Mouse (Mus musculus) cerebellum, postnatal 25 days (tissue): ENCODE results near the gene Btbd10.

Source experiments
- DNase-seq, 2 experiments: peaks; one replicate each; pipeline ENCODE4 v3.0.0; 2021; ENCODE audit warnings: mixed read lengths in 2 of 2

Gene Btbd10

DNA sequence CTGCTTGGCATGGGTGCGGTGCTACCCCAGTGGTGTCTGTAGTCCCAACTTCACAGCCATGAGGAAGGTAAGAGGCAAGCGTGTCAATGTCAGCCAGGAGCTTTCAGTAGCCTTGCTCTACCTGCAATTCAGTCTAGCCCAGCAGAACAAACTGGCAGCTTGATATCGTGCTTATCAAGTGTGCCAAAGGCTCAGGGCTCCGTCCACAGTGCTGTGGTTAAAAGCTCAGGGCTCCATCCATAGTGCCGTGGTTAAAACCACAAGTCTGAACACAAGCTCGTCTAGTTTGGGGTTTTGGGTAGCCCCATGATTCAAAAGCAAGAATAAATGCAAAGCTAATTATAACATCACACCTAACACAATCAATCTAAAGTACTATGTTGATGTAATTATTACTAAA, 74.6 kb downstream of the Btbd10 start:
- no peak for DNase-seq

DNA sequence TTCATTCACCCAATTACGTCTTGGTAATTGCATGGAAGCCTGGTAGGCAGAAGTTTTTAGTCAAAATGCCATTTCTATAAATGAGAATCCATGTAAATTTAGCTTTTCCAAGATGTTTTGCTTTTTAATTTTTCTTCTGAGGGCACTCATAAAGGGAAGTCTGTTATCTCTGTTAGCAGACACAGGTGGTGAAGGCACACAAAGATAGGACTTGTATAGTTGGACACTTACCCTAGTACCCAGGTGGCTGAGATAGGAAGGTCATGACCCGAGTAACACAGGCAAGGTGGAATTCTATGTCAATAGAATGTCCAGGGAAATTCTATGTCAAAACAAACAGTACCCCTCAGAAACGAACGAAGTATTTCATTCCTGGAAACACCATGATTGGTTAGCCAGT, 77.0 kb downstream of the Btbd10 start:
- DNase-seq: no peak

DNA sequence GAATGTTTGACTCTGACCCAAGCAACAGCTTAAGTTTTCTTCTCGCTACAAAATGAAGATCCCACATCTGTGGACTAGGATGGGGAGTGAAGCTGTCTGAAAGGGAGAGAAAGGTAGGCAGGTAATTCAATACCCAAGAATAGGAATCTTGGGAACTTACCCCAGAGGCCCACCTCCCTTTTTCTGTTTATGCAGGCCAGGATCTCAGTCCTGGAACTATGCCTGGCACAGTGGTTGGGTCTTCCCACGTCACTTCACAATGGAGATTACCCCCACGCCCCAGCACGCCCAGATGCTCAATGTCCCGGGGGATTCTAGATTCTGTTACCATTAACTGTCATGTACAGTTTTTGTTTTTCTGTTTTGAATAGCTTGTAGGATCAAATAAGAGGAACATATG, 77.5 kb downstream of the Btbd10 start:
- DNase-seq: no peak

DNA sequence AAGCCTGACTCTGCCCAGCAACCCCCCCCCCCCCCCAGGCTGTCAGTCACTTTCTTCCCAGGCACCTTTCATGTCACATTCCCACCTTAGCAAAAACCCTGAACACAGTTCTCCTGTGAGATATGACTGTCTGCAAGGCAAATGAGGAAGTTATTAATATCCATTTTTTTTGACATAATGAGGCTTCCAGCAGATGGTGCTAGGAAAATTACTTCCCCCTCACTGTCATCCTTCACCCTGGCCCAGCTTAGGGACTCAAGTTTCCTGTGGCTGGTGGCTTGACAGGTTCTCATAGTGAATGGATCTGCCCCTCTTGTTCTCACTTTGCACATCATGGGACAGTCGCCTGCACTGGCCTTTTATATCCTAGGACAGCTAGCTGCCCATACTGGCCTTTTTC, 80.0 kb downstream of the Btbd10 start:
- DNase-seq: no peak

DNA sequence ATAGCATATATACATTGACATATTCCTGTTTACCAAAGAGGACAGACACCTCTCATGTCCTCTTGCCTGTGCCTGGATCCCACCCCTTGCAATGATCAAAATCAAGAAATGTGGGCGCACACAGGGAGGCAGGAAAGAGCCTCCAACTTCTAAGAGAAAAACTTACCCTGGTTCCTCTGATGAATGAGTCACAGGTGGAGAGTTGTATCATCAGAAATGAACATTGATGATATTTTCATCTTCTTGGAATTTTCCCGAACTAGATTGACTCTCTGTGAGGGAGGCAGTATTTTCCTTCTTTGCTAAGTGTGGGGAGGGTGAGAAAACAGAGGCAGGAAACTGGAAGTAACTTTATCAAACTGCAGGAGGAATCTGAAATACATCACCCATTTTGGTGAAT, 83.8 kb downstream of the Btbd10 start:
- no peak for DNase-seq

DNA sequence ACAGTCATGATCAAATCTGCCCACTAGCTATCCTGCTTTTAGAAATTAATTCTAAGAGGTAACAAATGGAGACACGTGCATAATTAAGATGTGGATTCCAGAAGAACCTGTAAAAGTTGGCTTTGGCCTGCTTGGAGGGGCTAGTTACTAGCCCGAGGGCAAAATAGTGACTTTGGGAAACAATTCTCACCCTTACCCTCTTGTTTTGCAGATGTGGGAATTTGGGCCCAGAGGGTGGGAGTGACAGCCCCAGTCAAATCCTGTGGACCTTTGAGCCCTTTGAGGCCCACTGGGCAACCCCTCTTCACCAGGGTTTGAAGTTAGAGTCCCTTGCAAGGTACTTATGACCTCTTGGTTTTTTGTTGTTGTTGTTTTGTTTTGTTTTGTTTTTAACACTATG, 89.9 kb downstream of the Btbd10 start:
- DNase-seq: no peak

DNA sequence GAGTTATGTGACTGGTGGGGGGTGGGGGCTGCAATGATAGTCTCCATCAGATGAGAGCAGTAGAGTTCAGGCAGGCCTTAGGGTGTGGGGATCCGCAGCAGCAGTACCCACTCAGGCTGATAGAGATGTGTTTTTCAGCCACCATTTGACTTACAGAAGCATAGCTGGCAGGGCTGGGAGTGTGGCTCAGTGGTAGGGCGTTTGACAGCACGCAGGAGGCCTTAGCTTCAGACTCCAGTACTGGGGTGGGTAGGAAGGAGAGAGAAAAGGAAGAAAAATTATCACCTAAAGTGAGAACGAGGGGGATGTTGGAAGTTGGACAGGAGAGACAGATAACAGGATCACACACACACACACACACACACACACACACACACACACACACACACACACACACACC, 90.7 kb downstream of the Btbd10 start:
- DNase-seq: no peak

DNA sequence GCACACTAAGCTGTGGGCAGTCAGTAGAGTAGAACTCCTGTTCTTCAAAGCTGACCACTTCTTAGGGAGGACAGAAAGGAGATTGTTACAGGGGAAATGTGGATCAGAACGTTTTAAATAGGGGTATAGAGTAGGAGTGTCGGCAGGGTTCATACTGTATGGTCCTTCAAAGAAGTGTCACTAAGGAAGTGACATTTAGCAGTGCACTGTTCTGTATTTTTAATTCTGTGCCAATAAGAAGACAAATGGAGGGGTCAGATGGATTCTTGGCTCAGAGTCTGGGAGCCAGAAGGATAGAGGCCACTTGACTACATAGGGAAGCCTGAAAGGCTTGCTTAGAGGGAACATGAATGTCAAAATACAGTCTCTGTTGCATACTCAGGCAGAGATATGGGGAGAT, 91.9 kb downstream of the Btbd10 start:
- no peak for DNase-seq

DNA sequence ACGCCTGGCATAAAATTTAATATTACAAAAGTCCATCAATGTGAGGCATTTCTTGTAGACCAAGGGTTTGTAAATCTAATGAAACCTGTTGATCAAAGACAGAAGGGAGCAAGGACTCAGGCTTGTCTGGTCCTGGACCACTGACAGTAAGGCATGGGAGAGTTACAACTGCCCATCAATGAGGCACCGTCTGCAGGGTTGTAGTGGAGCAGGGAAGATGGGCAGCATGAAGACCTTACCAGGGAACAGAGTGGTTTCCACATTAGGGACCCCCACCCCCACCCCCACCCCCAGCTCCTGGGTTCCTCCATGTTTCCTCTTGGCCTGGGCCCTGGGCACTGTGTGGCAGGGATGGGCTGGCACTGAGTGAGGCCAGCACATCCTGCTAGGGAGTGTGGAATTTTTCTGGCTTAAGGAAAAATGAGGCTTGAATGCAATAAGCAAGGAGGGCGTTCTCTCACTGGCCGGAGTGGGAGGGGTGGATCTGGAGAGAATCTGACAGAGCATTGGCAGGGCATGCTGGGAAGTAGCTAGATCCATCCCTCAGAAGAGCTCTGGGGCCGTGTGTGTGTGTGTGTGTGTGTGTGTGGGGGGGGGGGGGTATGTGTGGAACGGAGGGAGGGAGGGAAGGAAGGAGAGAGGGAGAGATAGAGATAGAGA, 96.7 kb downstream of the Btbd10 start:
- DNase-seq: no peak

DNA sequence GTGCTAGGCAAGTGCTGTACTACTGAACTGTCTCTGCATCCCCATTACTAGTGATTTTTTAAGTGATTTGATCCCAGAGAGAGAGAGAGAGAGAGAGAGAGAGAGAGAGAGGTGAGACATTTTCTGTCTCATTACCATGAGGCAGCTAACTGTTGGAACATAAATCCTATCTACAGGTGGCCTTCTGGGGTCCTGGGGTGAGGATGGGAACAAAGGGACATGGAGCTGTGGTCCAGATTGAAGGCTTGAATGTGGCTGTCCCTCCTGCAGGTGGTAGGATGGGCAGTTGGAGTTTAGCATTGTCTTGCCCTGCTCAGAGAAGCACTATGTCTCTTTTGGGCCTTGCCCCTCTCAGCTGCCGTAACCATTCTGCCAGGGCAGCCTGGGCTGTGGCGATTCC, 98.2 kb downstream of the Btbd10 start:
- DNase-seq: peak; percentile 54 to 56

DNA sequence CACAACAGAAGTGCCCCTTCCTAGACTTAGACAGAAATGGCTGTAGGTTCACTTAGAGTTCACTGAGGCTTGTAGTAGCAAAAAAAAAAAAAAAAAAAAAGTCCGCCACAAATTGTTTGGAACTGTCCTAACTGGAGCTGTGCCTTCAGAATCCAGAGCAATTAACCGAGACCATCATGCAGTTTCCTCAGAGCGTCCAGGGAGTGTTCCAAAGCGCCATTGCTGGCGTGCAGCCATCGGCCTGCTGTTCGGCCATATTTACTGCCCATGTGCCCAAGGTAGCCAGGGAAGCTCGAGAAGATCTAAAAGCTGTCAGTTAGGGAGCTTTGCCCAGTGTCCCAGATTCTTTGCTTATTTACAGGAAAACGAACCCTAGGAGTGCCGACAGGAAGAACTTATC, 98.6 kb downstream of the Btbd10 start:
- DNase-seq: peak; percentile 98

DNA sequence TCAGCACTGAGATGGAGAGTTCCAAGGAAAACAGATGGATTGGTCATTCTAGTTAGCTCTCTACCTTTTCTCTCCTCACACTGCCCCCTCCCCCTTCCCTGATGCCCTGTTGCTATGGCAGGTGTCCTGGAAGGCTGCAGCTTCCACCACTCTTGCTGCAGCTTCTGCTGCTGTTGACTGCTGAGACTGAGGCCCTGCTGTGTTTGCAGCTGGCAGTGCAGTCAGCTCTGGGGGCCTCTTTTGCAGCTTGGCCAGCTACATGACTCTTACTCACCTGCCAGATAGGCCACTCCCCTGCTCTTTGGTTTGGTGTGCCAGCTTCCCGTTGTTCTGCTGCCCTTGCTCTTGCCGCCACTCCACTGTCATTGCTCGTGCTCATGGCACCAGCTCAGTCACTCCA, 99.3 kb downstream of the Btbd10 start:
- peak; percentile 74 to 78 for DNase-seq

DNA sequence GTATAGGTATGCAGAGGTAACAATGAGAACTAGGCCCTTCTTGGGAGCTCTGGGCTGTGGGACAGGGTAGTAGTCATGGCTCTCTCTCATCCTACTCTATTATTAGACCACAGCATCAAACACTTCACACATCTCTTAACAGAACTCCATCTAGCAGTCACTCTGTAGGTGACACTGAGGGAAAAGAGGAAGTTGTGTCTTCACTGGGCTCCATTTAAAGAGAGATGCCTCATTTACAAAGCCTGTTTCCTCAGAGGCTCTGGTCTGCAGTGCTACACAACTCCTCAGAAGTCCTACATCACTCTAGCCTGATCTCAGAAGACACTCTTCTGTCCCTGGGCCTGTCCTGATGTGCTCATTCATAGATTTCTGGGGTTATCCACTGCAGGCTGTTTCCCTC, 100.1 kb downstream of the Btbd10 start:
- DNase-seq: no peak

DNA sequence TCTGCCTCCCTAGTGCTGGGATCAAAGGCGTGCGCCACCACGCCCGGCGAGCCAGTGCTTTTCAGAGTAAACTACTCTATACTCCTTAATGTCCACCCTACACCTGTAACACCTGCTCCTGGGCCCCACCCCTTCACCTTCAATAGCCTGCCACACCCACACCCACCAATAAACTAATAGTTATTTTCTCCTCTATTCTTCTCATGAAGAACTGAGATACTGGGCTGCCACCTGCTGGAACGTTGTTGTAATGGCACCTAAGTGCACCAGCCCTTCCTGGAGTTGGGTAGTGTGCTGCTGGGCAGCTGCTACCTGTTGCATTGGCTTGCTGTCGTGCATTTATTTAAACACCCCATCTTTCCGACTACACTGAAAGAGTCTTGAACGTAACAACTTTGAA, 100.9 kb downstream of the Btbd10 start:
- peak; percentile 83 to 90 for DNase-seq
